Mouse (Mus musculus) heart, adult 11 months (tissue): Measurements from ENCODE around the gene Fam213a.
A peak's percentile ranks its signal among the peaks of the same experiment; 100 is the strongest.

Experiments
- DNase-seq: peaks from one replicate; pipeline ENCODE4 v3.0.0; 2022

Fam213a gene

DNA sequence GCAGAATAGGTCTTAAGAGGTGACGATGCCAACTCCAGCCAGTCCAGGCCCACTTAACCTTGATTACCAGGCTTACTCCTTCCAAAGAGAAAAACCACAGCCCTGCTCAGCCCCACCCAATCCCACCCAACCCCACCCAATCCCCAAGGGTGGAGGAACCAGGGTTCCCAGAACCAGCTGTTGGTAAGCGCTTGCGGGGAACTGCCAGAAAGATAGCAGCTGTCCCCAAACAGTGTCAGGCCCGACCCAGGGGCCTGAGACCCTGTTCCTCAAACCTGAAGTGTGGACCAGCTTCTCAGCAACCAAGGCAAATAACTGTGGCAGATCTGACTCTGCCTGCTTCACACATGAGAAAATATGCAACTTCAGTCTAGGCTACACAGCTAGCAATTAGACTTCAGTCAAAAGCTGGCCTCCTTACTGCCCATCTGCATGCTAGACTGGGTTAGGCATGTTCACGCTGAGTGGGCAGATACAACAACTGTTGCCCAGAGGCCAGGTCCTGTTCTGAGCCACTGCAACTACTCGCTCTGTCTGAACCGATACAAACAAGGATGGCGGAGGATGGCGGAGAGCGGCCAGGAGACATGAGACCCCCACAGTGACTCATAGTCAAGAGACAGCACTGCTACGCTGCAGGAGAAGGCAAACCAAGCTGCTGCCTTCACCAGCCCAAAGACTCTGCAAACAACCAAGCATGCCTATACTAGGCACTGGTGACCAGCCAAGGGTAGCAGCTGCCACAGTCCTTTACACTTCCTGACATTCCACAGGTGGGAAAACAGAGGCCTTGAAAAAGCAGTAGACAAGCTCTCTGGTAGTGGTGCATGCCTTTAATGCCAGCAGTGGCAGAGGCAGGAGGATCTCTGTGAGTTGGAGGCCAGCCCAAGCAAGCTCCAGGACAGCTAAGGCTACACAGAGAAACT, 51.0 kb downstream of the Fam213a start:
- DNase-seq, result peak; percentile 89

DNA sequence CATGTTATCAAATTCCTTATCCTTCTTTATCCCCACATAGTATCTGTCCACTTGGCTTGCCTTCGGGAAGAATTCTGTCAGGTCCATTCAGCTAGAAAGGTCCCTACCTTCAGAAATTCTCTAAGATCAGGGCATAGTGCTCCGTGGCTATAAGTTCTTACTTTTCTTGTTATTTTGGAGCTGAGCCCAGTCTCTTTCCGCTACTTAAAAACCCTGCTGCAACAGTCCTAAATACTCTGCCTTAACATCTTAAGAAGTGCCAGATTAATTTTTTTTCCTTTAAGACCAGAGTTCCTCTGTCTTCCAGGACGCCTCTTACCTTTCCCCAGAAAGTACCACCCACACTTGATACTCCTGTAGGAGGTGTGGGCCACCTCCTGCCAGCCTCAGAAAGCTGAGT, 53.4 kb downstream of the Fam213a start:
- peak; percentile 56 for DNase-seq

- no peak for DNase-seq
Measured at GRCm38 (mm10) chr14:40959586-40959985, 54.0 kb downstream of the Fam213a start.

- DNase-seq, result peak; percentile 98
Measured at GRCm38 (mm10) chr14:40958986-40959381, 54.6 kb downstream of the Fam213a start.

DNA sequence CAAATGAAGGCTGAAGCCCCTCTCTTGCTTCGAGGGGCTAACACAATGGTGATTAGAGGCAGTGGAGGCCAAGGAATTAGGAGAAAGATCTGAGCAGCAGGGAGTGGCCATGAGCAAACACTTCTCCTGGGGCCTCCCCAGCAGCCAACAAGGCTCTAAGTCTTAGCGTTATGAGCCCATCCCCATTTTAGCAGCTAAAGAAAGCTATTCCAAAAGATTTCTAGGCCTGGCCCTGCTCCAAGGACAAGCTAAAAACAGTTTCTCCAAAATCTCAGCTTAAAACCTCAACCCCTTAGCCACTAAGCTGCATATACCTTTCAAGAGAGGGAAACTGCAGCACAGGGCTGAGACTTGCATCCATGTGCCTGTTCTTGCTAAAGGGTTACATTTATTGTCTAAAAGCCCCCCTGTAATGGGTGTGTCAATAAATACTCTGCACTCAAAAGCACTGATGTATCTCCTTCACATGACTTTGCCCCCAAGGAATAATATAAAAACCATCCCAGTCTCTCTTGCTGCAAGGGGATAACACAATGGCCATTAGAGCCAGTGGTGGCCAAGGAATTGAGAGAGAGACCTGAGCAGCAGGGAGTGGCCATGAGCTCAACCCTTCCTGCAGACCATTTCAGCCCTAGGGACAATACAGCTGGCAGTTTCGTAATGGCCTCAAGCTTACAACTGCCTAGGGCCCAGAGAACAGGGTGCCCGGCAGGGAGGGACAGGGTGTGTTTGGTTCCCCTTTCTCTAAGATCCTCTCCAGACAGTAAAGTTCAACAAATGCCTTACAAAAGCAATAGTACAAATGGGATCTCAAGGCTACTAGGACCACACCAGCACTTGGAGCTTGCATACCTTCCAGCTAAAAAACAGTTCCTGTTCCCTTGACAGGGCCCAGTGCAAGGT, 55.3 kb downstream of the Fam213a start:
- peak; percentile 99 for DNase-seq

- DNase-seq, result peak; percentile 39
Measured at GRCm38 (mm10) chr14:40957607-40958006, 56.0 kb downstream of the Fam213a start.

GRCm38 (mm10) chr14:40956252-40957146, 57.1 kb downstream of the Fam213a start:
- DNase-seq, result peak; percentile 97

DNA sequence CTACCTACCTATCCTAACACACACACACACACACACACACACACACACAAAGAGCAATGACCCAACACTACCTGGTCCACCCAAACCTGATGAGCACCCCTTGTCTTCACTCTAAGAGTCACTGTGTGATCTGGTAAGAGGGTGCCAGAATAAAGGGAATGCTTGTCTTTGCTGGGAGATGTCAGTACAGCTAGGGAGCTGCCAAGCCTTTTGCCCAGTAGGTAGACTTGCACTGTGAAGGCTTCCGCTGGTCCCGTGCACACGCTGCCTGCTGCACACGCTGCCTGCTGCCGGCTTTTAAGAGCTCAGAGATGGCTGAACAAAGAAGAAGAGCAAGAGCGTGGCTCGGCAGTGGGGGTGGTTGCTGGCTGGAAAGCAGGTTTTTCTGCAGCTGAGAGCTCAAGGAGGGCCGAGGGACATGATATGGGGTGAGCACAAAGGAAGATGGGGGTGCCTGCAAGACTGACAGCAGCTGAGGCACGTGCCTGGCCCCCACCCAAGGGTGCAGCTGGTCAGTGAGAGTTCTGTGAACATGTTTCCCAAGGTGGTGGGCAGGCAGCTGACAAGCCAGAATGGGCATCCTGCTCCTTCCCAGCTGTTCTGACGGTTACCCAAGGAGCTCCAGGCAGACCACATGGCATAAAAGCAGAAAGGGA, 57.9 kb downstream of the Fam213a start:
- DNase-seq, result no peak

DNA sequence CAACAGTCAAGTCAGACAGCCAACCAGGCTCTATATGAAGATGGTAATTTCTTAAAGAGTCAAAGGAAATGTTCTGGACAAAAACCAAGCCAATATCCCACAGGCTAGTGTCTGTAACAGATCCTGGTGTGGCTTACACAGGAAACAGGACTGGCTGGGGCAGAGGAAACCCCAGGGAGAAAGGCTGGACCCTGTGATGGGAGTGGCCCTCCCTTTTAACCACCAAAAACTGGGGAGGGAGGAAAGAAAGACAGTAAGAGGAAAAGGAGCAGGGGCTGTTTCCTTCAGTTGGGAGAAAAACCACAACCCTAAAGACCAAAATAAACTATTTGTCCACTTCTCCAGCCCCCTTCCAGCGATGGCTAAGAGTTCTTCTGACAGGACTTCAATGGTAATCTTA, 58.4 kb downstream of the Fam213a start:
- peak; percentile 95 for DNase-seq

DNA sequence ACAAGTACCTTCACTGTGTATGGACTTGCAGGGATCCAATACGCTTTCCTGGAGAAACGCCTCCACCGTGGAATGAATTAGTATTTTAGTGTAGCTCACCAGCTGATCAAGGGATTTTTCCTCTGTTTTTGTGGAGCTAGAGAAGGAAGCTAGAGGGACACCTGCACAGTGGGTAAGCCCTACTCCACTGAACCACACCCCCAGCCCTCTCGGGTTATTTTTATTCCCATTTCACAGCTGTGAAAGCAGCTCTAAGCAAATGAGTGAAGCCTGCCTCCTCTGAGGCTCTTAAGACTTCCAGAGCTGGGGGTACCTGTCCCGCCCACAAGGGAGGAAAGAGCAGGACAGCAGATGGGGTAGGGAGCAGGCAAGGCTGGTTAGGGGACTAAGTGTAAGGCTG, 60.2 kb downstream of the Fam213a start:
- DNase-seq, result no peak

DNA sequence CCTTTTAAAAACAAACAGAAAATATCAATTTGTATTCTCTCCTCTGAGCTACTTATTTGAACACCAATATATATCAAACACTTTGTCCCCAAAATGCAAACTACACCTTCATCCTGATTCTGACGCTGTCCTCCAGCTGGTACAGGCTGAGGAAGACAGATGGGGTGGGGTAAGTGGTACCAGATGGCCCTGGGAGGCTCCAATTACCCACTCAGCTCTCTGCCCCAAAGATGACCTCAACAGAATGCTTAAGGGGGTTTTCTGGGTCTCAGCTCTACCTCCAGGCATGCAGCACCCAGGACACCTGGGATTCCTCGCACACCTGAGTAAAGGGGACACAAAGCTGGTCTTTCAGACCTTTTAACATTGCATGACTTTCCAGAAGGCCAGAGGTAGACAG, 60.9 kb downstream of the Fam213a start:
- no peak for DNase-seq

DNA sequence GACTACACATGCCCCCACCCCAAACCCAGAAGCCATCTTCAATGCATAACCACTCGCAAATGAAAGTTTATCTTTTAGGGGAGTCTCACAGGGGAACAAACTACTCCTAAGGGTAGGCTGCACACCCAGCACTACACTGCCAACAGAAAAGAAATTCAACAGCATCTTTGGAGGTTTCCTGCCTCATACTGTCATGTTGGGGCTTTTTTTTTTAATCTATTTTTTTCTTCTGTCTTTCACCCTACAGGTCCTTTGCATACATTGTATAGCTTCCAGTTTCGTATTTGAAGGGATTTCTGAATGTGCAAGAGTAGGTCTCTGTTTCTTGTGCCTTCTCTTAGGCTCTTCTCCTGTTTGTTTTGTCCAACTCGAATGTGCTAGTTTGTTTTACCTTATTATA, 61.3 kb downstream of the Fam213a start:
- no peak for DNase-seq

GRCm38 (mm10) chr14:40949730-40950614, 63.6 kb downstream of the Fam213a start:
- no peak for DNase-seq

GRCm38 (mm10) chr14:40949047-40949446, 64.5 kb downstream of the Fam213a start:
- peak; percentile 92 for DNase-seq

DNA sequence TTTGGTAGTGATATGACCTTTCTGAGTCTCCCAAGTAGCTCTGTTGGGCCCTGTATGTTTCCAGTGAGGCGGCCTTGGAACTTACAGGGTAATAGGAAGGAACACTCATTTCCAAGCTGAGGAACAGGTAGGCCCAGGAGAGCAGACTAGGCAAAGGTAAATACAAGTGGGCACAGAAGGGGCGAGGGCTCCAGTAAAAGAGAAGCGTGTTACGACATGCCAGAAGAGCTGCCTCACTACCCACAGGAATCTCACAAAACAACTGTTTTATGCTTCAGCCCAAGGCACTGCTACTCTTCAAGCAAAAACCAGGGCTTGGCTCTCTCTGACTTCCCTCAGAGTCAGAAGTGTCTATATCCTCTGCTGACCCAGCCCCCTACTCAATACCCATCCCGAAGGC, 65.1 kb downstream of the Fam213a start:
- no peak for DNase-seq

DNA sequence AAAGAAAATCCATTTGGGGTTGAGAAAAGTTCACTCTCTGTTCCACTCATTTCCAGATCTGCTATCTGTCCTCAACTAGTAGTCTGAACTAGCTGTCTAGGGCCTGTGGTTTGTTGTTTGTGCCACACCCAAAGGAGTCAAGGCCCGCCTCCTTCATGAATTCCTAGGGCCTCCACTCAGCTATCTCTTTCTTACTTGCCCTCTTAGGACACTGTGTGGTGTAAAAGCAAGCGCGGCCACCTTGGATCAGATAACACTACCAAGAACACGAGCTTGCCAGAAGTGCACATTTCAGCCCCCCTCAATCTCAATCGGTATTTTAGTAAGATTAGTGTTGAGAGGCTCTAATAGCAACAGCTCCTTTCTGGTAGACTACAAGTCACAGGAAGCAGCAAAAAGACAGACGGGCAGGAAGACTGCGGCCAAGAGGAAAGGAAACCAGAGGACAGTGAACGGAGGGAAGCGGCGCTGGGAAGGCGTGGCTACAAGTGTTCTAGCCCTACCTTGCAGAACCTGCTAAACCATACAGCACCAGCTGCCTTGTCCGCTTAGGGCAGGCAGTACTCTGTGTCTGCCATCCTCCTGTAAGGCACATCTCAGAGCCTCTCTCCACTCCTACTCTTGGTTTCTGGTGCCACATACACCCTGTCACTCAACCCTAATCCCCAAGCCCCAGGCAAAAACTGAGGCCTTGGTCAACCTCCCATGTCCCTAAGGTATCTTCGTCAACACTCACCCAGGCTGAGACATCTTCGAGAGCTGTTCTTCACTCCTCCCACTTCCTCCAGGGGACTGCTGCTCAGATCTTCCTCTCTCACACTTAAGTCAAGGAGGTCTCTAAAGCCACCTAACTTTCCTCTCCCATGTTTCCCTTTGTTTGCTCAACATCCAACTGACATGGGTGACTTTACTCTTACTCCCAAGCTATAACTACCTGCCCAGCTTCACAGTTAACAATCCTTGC, 65.9 kb downstream of the Fam213a start:
- peak; percentile 95 for DNase-seq

DNA sequence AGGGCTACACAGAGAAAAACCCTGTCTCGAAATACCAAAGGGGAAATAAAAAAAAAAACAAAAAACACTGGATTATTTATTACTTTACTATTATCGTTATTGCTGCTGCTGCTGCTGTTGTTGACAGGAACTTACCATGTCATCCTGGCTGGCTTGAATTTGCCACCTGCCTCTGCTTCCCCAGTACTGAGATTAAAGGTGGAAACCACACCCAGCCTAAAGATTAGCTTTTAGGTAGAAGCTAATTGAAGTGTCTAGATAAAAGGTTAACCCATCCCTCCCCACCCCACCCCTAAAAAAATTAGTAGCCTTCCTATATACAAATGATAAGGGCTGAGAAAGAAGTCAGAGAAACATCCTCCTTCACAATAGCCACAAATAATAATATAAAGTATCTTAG, 69.8 kb downstream of the Fam213a start:
- DNase-seq, result no peak
